Mouse (Mus musculus): ENCODE results near the gene Ostc.

The Ostc gene

DNA sequence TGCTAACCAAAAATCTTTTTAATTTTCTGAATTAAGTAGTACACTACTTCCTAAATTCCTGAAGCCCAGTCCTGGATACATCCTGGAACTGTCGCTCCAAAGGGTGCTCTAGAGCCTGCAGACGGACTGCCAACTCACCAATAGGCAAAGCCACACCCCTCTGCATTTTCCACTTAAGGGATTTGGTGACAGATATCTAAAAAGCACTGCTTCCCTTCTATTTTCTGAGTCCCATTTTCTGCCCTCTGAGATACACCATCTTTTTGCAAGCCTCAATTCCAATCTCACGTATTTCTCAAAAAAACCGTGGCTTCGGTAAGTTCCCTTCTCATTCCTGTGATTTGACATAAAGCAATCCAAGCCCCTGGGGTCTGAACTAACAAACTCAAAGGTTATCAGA lies 715 bp downstream of the Ostc start:
- DNase-seq, result no peak

DNA sequence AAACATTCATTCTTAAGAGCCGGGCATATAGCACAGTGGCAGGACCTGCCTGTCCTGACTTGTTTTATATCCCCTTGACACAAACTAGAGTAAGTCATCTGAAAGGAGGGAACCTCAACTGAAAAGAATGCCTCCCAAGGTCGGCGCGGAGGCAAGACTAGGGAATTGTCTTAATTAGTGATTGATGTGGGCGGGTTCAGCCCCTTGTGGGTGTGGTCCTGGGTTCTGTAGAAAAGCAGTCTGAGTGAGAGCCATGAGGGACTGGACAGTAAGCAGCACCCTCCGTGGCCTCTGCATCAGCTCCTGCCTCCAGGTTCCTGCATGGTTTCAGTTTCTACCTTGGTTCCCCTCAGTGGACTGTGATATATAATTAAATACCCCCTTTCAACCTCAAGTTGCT lies 7.0 kb downstream of the Ostc start:
- no peak for DNase-seq

DNA sequence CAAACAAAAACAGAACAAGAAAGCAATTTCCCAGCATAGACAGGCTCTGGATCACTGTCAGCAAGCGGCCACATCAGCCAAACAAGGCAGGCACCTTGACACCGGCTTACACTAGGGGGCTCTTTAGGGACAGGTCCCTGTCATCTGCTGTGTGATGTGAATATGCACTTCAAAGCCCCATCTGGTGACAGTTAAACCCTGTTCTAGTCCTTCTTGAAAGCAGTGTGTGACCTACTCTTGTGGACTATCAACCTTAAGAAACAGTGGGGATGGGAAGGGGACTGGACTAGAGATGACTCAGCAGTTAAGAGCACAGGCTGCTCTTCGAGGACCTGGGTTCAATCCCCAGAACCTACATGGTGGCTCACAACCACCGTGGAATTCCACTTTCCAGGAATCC lies 11.6 kb downstream of the Ostc start:
- DNase-seq, result no peak

DNA sequence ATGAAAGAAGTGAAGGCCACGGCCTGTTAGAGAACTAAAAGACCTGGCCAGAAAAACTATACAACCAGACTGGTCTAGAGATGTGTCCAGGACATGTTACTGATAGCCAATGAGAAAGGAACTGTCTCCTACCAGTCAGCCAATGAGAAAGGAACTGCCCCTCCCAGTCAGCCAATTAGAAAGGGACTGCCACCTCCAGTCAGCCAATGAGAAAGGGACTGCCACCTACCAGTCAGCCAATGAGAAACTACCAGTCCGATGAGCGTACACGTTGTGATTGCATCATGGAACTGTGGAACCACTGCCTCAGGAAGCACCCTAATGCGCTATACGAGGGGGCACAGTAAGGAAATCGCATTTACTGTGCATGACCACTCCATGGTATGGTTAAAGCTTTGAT lies 14.5 kb downstream of the Ostc start:
- no peak for DNase-seq

DNA sequence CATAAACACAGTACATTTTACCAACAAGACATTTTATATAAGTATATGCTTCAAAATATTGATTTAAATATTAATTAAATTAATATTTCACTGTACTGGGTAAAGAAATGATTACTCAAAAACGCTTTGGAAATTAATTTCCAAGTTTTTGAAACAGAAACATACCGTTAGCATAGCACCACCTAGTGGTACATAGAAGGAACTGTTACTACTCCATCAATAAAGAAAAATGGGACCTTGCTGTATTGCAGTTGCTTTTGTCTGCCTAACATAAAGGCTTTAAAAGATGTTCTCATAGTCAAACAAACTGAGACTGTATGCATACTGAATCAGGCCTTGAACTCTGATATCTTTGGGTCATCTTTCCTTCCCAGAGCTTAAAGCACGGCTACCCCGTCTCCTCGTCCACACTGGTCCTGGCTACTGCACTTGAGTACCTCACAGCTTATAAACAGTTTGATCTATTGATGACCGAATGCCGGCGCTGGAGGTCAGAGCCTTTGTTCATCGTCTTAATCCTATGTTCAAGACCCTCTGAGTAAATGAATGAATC lies 15.1 kb downstream of the Ostc start:
- no peak for DNase-seq

DNA sequence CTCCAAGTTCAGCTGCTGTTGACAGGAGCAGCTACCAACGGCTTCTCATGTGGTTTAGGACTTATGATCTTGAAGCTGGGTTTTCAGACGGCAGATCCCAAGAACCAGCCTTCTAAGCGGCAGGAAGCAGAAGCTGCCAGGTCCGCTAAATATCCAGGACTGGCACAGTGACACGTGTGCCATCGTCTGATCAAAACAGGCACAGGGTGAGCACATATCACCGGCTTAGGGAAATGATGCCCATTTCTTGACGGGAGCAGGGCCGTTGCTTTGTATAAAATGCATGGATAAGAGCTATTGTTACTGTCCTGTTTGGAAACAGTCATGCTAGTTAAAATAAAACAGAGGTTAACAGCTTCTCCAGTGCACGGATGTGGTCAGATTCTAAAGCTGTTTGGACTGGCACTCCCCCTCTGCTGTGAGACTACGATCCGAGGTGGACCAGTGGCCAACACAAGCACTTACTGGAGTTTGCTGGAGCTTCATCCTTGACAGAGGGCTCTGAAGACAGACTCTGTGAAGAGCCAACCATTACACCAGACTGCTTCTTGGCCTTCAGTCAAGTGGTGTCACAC lies 17.6 kb downstream of the Ostc start:
- no peak for DNase-seq

DNA sequence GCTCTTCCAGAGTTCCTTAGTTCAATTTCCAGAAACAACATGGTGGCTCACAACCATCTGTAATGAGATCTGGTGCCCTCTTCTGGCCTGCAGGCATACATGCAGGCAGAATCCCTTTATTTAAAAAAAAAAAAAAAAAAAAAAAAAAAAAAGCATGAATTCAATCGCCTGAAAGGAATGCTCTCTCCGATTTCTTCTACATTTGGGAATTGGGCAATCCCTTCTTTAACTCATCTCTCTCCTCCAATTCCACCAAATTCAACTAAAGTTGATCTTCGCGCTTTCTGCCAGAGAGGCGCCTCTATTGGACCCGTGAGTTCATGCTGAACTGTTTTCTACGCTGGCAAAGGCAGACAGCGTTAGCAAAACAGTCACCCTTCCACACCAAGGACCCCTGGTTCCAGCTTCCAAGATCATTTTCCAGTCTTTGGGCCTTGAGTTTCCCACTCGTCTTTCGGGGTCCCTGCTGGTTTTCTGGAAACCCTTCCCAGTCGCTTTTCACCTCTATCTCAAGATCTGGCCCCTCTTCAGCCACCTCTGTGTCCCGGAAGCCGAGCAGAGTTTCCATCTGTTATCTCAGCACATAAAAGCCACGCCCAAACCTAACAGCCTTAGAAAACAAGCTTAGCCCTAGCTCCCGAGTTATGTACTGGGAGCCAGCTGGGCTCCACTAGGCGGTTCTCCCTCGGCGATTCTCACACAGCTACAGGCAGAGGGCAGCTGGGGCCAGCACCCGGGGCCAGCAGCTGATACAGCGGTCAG lies 18.2 kb downstream of the Ostc start:
- peak; percentile 16 to 40 for DNase-seq

DNA sequence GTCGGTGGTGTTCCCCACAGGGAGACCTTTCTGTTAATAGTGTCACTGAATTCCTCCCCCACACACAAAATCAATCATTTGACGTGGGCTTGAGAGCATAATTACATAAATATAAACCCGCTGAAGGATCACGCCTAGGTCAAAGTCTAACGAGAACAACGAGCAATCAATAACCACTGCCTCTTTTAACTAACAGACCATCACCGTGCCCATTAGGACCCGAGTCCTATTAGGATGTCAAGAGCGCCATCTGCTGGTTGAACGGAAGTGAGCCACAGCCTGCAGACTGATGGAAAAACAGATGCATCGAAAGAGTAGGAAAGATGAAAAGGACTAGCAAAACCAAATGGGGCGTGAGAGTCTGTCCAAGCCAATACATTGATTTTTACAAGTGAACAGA lies 19.6 kb downstream of the Ostc start:
- no peak for DNase-seq

DNA sequence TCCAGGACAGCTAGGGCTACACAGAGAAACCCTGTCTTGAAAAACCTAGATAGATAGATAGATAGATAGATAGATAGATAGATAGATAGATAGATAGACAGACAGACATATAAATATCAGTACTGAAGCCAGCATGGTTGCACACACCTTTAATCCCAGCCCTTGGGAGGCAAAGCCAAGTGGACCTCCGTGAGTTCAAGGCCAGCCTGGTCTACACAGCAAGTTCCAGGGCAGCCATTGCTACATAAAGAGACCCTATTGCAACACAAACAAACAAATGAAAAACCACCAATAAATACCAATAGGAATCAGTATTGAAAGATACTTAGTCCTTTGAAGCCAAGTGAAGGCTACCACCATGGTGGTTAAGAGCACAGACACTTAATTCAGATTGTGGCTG lies 22.2 kb downstream of the Ostc start:
- no peak for DNase-seq

DNA sequence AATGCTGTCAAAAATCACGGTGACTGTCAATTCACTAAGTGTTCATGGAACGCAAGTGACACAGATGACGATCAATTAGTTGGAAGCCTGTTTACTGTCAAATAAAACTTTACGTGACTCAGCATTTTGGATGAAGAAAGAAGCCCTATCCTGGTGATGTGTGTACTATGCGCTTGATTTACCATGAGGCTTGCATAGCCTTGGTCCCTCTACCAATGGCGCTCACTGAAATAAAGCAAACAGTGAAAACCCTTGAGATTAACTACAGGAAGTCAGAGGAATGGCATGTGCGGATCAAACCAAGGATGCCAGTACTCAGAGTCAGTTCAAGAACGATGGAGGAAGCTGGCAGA lies 24.3 kb downstream of the Ostc start:
- DNase-seq, result no peak

DNA sequence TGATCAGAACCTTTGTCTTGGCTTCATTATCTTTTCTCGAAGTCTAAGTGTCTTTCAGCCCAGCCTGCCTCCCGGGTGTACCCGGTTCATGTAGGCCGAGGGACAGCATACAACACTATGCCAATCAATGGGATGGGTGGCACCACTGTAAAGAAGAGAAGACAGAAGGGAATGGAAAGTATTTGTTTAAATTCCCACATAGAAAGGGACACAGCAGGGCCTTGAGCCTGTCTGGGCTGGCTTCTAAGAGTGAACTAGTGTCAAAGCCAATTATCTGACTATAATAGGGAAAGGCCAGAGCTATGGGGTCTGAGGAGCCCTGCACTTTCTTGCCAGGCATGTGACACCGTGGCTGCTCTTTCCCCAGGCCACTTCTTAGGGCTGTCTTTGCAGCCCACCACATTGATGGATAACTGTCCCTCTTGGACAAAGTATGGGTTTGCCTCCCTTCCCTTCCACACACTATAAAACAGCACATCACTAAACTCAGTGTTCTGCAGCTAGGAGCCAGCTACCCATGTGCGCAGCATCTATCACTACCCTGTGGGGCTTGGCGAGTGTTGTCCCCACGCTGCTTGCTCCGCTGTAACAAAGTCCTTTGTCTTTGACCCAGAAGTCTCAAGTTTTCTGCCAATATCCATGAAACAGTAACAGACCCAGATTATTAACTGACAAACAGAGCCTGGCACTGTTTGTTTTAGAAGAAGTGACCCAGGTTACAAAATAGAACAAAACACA lies 24.8 kb downstream of the Ostc start:
- no peak for DNase-seq

DNA sequence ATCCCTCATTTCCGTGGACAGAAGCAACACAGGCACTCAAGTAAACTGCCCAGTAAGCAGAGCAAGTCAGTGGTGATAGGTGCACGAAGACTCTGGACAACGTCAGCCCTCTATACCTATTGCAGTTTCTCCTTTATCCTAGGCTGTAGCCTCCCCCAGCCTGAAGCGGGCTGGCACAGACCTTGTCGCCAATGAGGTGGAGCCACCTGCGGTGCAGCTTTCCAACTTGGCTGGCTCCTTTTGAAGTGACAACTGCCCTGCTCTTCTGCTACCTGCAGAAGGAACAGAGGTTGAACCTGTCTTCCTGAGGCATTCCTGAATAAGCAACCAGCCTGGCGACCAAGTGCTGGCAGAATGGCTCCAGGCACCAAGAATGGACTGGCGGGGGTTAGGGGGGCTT lies 25.4 kb downstream of the Ostc start:
- no peak for DNase-seq

DNA sequence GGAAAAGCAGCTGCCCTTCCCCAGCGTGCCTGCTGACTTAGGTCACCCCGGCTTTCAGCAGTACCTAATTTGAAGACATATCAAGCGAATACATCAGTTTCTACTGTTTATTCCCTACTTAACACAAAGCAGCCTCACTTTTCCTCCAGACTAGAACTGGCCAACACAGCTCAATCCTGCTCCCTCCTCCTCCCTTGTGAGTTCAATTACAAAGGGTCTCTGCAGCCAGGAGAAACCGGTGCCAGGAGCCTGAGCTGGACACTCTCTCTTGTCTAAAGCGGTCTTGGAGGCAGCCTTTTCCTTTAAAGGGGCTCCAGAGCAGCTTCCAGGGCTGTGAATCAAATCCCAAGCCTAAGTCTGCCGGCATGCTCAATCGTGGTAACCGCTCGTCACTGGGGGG lies 27.1 kb downstream of the Ostc start:
- no peak for DNase-seq

DNA sequence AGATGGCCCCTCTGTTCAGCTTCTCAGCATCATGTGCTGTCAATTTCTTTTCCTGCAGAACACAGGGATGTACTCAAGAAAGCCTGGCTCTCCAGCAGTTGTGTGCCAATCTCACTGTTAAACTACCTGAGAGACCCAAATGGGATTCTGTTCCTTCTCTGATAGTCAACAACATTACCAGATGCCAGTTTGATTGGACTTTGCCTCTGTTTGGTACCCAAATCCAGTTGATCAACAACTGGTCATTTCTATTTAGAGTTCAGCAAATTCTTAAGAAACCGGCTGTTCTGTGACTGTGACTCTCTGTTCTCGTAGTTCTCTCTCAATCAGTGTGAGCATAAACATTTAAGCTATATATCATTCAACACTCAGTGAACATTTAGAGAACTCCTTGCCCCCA lies 28.0 kb downstream of the Ostc start:
- DNase-seq, result no peak

DNA sequence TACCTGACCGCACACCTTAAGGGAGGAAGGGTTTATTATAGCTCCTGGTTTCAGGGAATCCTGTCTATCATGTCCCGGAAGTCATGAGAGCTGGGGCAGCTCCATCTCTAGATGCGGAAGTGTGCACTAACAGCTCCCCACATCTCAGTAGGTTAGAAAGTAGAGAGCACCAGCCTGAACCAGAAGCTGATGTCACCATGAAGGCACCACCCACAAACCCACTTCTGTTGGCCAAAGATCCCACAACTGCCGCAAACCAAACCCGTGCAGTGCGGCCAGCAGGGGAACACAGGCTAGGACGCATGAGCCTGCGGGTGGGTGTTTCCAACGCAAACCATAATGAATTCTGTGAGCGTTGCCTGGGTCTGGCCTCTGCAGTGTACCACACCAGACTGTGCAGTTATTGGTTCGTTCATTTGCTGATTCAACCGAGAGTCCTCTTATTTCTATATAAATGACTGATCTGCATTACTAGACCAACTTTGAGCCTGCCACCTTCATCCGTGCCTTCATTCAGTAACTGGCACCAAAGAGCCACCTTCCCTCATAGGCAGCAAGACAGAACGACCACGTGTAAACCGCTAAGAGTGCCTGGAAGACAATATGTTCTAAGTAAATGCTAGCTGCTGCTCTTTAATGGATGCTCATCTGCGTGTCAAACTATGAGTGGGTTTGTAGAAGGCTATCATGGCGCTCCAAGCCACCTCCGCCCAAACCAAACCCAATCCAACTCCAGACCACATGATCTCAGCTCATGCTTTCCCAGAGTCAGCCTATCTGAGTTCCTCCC lies 31.4 kb downstream of the Ostc start:
- no peak for DNase-seq

DNA sequence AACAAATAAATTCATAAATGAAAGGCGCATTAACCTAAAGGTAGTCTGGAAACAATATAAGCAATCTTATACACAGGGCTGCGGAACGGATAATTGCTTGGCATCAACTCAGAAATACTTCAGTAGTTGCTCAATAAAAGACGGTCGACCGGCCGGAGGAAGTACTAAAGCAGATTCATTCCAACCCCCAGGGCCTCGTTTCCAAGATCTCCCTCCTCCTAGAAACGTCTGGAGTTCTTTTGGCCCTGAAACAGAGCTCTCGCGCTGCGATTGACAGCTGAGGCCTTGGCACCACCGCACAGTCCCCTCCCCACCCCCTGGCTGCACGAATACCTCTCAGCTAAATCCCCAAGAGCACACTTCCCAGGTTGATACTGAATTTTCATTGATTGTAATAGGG lies 38.0 kb downstream of the Ostc start:
- no peak for DNase-seq

DNA sequence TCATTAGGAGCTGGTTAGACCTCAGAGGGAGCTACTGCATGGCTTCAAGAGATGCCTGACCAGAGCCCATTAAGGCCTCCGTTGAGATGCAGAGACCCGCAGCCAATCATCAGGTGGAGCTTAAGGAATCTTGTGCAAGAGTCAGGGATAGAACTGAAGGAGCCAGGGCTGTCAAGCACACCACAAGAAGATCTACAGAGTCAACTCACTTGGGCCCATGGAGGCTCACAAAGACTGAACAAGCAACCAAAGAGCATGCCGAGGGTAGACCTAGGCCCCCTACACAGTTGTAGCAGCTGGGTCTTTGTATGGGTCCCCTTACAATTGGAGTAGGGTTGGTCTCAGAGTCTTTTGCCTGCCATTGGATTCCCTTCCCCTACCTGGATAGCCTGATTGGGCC lies 46.7 kb downstream of the Ostc start:
- no peak for DNase-seq

DNA sequence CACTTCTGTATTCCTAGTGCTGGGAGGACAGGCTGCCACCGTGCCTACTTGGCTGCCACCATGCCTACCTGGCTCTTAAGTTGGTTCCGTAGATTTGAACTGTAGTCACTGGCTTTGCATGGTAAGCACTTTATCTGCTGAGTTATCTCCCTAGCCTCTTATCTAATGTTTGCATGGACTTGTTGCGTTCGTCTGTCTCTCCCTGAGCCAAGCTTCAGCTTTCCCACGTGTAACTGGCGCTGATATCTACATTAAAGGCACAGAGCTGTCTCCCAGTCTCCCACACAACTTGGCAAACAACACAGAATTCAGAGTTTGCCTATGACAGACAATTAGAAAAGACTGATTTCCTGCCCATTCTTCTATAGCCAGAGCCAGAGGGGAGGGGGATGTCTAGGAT lies 48.6 kb downstream of the Ostc start:
- DNase-seq, result no peak

DNA sequence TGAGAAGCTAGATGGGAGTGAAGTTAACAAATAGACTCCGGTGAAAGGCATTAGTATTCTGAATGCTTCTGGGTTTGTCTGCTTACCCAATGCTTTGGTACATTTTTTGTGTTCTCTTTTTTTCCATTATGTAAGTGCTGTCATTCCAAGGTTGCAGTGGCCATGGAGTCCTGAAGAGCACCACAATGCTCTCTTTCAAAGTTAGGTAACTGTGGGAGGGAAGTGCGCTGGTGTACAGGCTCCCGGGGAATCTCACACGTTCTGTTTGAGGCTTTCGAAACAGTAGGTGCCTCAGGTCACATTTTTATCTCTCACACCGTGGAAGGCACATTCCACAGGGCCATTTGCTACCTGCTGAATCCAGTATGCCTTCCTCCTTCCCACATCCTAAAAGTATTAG lies 59.7 kb downstream of the Ostc start:
- DNase-seq, result no peak

DNA sequence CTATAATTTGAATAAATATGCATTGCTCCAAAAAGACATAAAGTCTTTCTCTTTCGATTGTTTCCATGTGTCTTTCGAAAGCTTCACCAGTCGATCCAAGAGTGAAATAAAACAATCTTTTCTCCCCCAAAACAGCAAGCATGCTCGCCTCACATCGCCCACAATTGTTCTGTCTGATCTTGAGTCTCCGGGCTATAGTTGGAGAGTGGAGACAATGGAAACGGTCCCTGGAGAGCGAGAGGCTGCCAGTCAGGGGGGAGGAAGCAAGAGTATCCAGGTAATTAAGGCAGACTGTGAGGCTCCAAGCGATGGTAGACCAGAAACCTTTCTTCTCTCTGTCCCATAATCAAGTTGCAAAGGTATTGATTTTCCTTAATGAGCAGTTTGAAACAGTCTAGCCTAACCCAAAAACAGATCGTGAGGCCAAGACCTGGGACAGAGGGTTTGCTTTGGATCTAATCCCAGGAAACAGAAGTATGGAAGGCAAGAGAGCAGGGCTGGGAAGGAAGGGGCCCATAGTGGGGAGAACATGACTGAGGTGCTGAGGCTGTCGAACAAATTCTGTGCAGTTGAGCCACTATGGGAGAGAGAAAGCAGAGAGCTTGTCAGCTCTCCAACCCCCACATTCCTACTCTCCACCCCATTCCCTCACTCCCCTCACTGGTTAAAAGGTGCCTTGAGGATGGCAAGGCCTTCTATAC lies 63.0 kb downstream of the Ostc start:
- no peak for DNase-seq

Data from thymus, adult 18-20 months (tissue).